Mouse (Mus musculus) forebrain, embryonic 16.5 days (tissue): ENCODE data around the gene Nectin1. TPM values are rescaled to one million over a fixed set of nuclear protein-coding genes. Genes with fewer than 3 reads are reported as not detected.

Source experiments
- ATAC-seq: fragments of 200-750 bp; cut with Nextera tagmentation; 2 replicates; pipeline ENCODE4 v1.8.0; 2017; ENCODE audit warnings: mild to moderate bottlenecking, moderate library complexity
- H3K27ac ChIP-seq: fragments of 300-500 bp; sonication (generic); 2 replicates; pipeline ENCODE4 v1.5.1; 2014; ENCODE audit warnings: low read length, control low read depth
- H3K27me3 ChIP-seq: fragments of 300-500 bp; sonication (generic); replicated peaks from 2 replicates; pipeline ENCODE4 v1.6.1; 2014; ENCODE audit warnings: low read length; ENCODE audit not compliant: control insufficient read depth, insufficient read depth
- H3K36me3 ChIP-seq: fragments of 300-500 bp; sonication (generic); 2 replicates; pipeline ENCODE4 v1.6.1; 2014; ENCODE audit not compliant: control insufficient read depth, insufficient read depth
- H3K4me1 ChIP-seq: fragments of 300-500 bp; sonication (generic); replicated peaks from 2 replicates; pipeline ENCODE4 v1.6.1; 2014; ENCODE audit warnings: low read length; ENCODE audit not compliant: control insufficient read depth, insufficient read depth
- H3K4me2 ChIP-seq: fragments of 300-500 bp; sonication (generic); 2 replicates; pipeline ENCODE4 v1.6.1; 2014; ENCODE audit warnings: mild to moderate bottlenecking, low read length, control low read depth
- H3K4me3 ChIP-seq: fragments of 300-500 bp; sonication (generic); replicated peaks from 2 replicates; pipeline ENCODE4 v1.5.1; 2014; ENCODE audit warnings: mild to moderate bottlenecking, low read length, control low read depth
- H3K9ac ChIP-seq: fragments of 300-500 bp; sonication (generic); replicated peaks from 2 replicates; pipeline ENCODE4 v1.6.1; 2014; ENCODE audit warnings: low read depth, low read length, control low read depth
- H3K9me3 ChIP-seq: fragments of 300-500 bp; sonication (generic); 2 replicates; pipeline ENCODE4 v1.6.1; 2016; ENCODE audit warnings: low read length; ENCODE audit not compliant: control insufficient read depth
- WGBS: fragments of 180-500 bp; shearing (Covaris S2); extraction: QIAGEN DNeasy Blood & Tissue Kit; methylation state at CpG from one replicate; pipeline ENCODE4 v1.1.7; 2014; 5-methylcytosine and 5-hydroxymethylcytosine counted together
- polyA plus RNA-seq: library from polyadenylated mRNA; unstranded; fragments of >200 nt; fragmentation: Nextera tagmentation; extraction: Ambion mirVana; gene quantifications from 2 replicates; pipeline ENCODE4 v1.2.1, GENCODE M21; 2015

Gene Nectin1
- polyA plus RNA-seq, 1 experiment from 2014 or later, result 10.1 TPM

GRCm38 (mm10) chr9:43719407-43719839 is 24.4 kb upstream of the Nectin1 start:
- Histone ChIP-seq H3K9ac (no peak overlapping the region), H3K27ac (no peak overlapping the region), H3K9me3 (no peaks in the 10 kb centered on the region), H3K4me3 (no peak overlapping the region), H3K4me1 (no peaks in the 10 kb centered on the region), H3K36me3 (no peaks in the 10 kb centered on the region), H3K27me3 (no peaks in the 10 kb centered on the region), H3K4me2 (no peak overlapping the region)
- no peak for ATAC-seq
- 69% methylated on average over 4 of the region's 4 CpGs for WGBS

GRCm38 (mm10) chr9:43720046-43720445 is 23.7 kb upstream of the Nectin1 start:
- peaks cover 3% of the 10 kb centered on the region; the same call in 1 of the 2 replicates for H3K4me1 ChIP-seq
- H3K27me3 ChIP-seq, result no peaks in the 10 kb centered on the region
- 56% methylated on average over 1 of the region's 1 CpGs for WGBS
- no peak overlapping the region for H3K27ac ChIP-seq
- H3K4me2 ChIP-seq, result no peak overlapping the region
- no peaks in the 10 kb centered on the region for H3K36me3 ChIP-seq
- no peaks in the 10 kb centered on the region for H3K9me3 ChIP-seq
- H3K9ac ChIP-seq, result no peak overlapping the region
- ATAC-seq, result no peak
- no peak overlapping the region for H3K4me3 ChIP-seq

GRCm38 (mm10) chr9:43724093-43724492 is 19.7 kb upstream of the Nectin1 start:
- Histone ChIP-seq H3K9me3 (no peaks in the 10 kb centered on the region), H3K4me2 (no peak overlapping the region), H3K4me3 (no peak overlapping the region), H3K36me3 (no peaks in the 10 kb centered on the region), H3K27me3 (no peaks in the 10 kb centered on the region), H3K9ac (no peak overlapping the region), H3K4me1 (peaks cover 5% of the 10 kb centered on the region; the same call in 1 of the 2 replicates), H3K27ac (no peak overlapping the region)
- WGBS, result 30% methylated on average over 4 of the region's 4 CpGs
- ATAC-seq, result no peak

GRCm38 (mm10) chr9:43729450-43730266 is 14.1 kb upstream of the Nectin1 start:
- Histone ChIP-seq H3K4me2 (no peak overlapping the region), H3K9me3 (no peaks in the 10 kb centered on the region), H3K4me3 (no peak overlapping the region), H3K27me3 (no peaks in the 10 kb centered on the region), H3K36me3 (no peaks in the 10 kb centered on the region), H3K4me1 (peaks cover 16% of the 10 kb centered on the region), H3K27ac (no peak overlapping the region), H3K9ac (0 out of 2 replicates have a peak overlapping the region, but pooled peaks have one; percentile 17)
- 14% methylated on average over 10 of the region's 10 CpGs for WGBS
- ATAC-seq, result no peak

GRCm38 (mm10) chr9:43730284-43731027 is 13.3 kb upstream of the Nectin1 start:
- 8% methylated on average over 22 of the region's 22 CpGs for WGBS
- 0 out of 2 replicates have a peak, but pooled peaks have one; percentile 20 for ATAC-seq
- Histone ChIP-seq H3K4me1 (peaks cover 12% of the 10 kb centered on the region), H3K36me3 (no peaks in the 10 kb centered on the region), H3K27ac (no peak overlapping the region), H3K27me3 (no peaks in the 10 kb centered on the region), H3K4me3 (no peak overlapping the region), H3K9ac (no peak overlapping the region), H3K9me3 (no peaks in the 10 kb centered on the region), H3K4me2 (no peak overlapping the region)

- ATAC-seq, result no peak
- Histone ChIP-seq H3K27me3 (no peaks in the 10 kb centered on the region; the same call in 1 of the 2 replicates), H3K4me3 (no peak overlapping the region), H3K36me3 (no peaks in the 10 kb centered on the region), H3K9me3 (no peaks in the 10 kb centered on the region), H3K4me2 (no peak overlapping the region), H3K4me1 (peaks cover 12% of the 10 kb centered on the region), H3K27ac (no peak overlapping the region), H3K9ac (no peak overlapping the region)
- WGBS, result 76% methylated on average over 6 of the region's 6 CpGs
These were observed 11.9 kb upstream of the Nectin1 start for GRCm38 (mm10) chr9:43731880-43732279.

GRCm38 (mm10) chr9:43732671-43733070 is 11.1 kb upstream of the Nectin1 start:
- 54% methylated on average over 8 of the region's 8 CpGs for WGBS
- Histone ChIP-seq H3K9me3 (no peaks in the 10 kb centered on the region), H3K27ac (no peak overlapping the region), H3K4me1 (peaks cover 16% of the 10 kb centered on the region), H3K4me3 (no peak overlapping the region), H3K27me3 (no peaks in the 10 kb centered on the region; the same call in 1 of the 2 replicates), H3K36me3 (no peaks in the 10 kb centered on the region), H3K9ac (no peak overlapping the region), H3K4me2 (no peak overlapping the region)
- ATAC-seq, result no peak

- Histone ChIP-seq H3K4me3 (no peak overlapping the region), H3K36me3 (no peaks in the 10 kb centered on the region), H3K4me1 (peaks cover 19% of the 10 kb centered on the region), H3K9ac (no peak overlapping the region), H3K4me2 (no peak overlapping the region), H3K27ac (no peak overlapping the region), H3K9me3 (no peaks in the 10 kb centered on the region), H3K27me3 (no peaks in the 10 kb centered on the region; the same call in 1 of the 2 replicates)
- no peak for ATAC-seq
These were observed 8.8 kb upstream of the Nectin1 start for GRCm38 (mm10) chr9:43734952-43735351.

- 94% methylated on average over 9 of the region's 9 CpGs for WGBS
- H3K4me1 ChIP-seq, result peaks cover 14% of the 10 kb centered on the region
- no peak for ATAC-seq
- H3K4me3 ChIP-seq, result no peak overlapping the region
- H3K9ac ChIP-seq, result no peak overlapping the region
- no peak overlapping the region for H3K4me2 ChIP-seq
- H3K36me3 ChIP-seq, result no peaks in the 10 kb centered on the region
- no peak overlapping the region for H3K27ac ChIP-seq
- no peaks in the 10 kb centered on the region for H3K9me3 ChIP-seq
- H3K27me3 ChIP-seq, result no peaks in the 10 kb centered on the region; the same call in 1 of the 2 replicates
These were observed 7.6 kb upstream of the Nectin1 start for GRCm38 (mm10) chr9:43736046-43736730.
